8 mouse cellular contexts compared by ENCODE assay signal in the genomic region with DNA sequence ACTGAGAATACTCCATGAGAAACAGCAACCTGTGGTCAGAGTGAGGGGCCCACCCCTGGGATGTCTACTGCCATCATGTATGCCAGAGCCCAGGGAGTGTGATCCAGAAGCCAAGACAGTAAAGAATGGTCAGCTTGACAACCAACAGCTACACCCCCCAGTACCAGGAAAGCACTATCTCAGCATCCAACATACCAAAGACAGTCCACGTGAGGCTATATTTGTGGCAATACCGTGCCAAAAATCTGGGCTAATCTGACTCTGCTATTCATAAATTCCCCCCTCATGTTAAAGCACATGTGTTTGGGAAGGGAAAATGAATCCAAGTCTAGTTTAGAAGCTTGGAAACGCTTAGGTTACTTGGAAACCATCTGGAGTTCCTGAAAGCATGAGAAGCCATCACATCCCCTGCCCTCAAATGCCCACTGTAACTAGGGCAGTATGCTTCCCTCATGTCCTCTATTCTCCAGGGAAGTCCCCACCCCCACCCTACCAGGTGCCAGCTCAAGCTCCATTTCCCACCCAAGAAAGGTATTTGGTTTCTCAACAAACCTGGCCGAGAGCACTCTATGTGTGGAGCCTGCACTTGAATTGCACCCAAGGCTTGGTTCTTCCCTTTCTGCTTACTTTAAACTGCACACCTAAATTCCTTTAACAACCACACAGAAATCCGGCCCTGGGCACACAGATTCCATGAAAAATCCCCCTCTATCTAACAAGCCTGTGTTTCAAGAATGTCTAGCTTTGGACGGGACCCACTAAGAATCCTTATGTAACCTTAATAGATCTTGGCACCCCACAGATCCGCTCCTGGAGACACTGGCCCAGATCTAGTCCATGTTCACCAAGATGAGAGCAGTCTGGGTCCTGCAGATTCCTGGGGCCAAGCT. TPM values are rescaled to one million over a fixed set of nuclear protein-coding genes. Genes with fewer than 3 reads are reported as not detected.
DNase-seq lines count a peak whose midpoint lies in the region; ATAC-seq lines count a peak whose summit lies in the region.

No protein-coding gene starts in this region.

- no peaks in the 10 kb centered on the region for H3K9me3 ChIP-seq in heart, embryonic 11.5 days (replicated peaks; ENCODE audit: control insufficient read depth, low read length)
- H3K9me3 ChIP-seq in hindbrain, embryonic 12.5 days (replicated peaks), result no peaks in the 10 kb centered on the region
- no peaks in the 10 kb centered on the region for H3K9me3 ChIP-seq in midbrain, embryonic 10.5 days (replicated peaks)

- peaks cover 12% of the 10 kb centered on the region; the same call in 1 of the 2 replicates for H3K4me1 ChIP-seq in heart, embryonic 11.5 days (ENCODE audit: control insufficient read depth, insufficient read depth, low read length)
- H3K4me1 ChIP-seq in hindbrain, embryonic 12.5 days, result peaks cover 7% of the 10 kb centered on the region
- peaks cover 13% of the 10 kb centered on the region for H3K4me1 ChIP-seq in midbrain, embryonic 10.5 days

- H3K36me3 ChIP-seq in heart, embryonic 11.5 days (ENCODE audit: control insufficient read depth, insufficient read depth, low read length), result no peaks in the 10 kb centered on the region
- H3K36me3 ChIP-seq in hindbrain, embryonic 12.5 days, result no peaks in the 10 kb centered on the region
- no peaks in the 10 kb centered on the region for H3K36me3 ChIP-seq in midbrain, embryonic 10.5 days

- H3K27ac ChIP-seq in heart, embryonic 11.5 days (ENCODE audit: low read depth, low read length), result no peak overlapping the region
- no peak overlapping the region for H3K27ac ChIP-seq in hindbrain, embryonic 12.5 days
- H3K27ac ChIP-seq in midbrain, embryonic 10.5 days (replicated peaks), result no peak overlapping the region

- peak overlapping the region; percentile 97 for H3K4me2 ChIP-seq in heart, embryonic 11.5 days
- peak overlapping the region; percentile 94 for H3K4me2 ChIP-seq in hindbrain, embryonic 12.5 days (replicated peaks)

- H3K9ac ChIP-seq in heart, embryonic 11.5 days (ENCODE audit: low read depth, low read length), result no peak overlapping the region
- no peak overlapping the region for H3K9ac ChIP-seq in hindbrain, embryonic 12.5 days

- peak overlapping the region; percentile 95 for H3K4me3 ChIP-seq in heart, embryonic 11.5 days (ENCODE audit: low read depth, low read length)
- peak overlapping the region; percentile 89 for H3K4me3 ChIP-seq in hindbrain, embryonic 12.5 days
- peak overlapping the region; percentile 76 for H3K4me3 ChIP-seq in midbrain, embryonic 10.5 days

- no peak for DNase-seq in heart, adult 18-20 months
- DNase-seq in NIH3T3 (ENCODE audit: low read depth), result peak; percentile 2
- DNase-seq in midbrain, embryonic 10.5 days (ENCODE audit: low spot score), result no peak
- DNase-seq in embryo, embryonic 10.5 days (ENCODE audit: low spot score), result no peak
- DNase-seq in spleen, postnatal 4 days (ENCODE audit: low spot score in 2 of 2), result no peak
- no peak for DNase-seq in gastrocnemius, adult 18-20 months (ENCODE audit: low spot score)

- no peak for ATAC-seq in heart, embryonic 11.5 days (replicated peaks; ENCODE audit: insufficient number of reproducible peaks, low FRiP score, low TSS enrichment)
- ATAC-seq in hindbrain, embryonic 12.5 days (ENCODE audit: low FRiP score), result no peak

- 53% methylated on average over 7 of the region's 7 CpGs for WGBS in heart, embryonic 11.5 days (ENCODE audit: insufficient replicate concordance)
- 61% methylated on average over 7 of the region's 7 CpGs for WGBS in hindbrain, embryonic 12.5 days
- WGBS in midbrain, embryonic 10.5 days, result 60% methylated on average over 7 of the region's 7 CpGs

- no peaks in the 10 kb centered on the region for H3K27me3 ChIP-seq in heart, embryonic 11.5 days (ENCODE audit: control insufficient read depth, insufficient read depth, low read length)
- H3K27me3 ChIP-seq in hindbrain, embryonic 12.5 days, result peaks cover 14% of the 10 kb centered on the region
- H3K27me3 ChIP-seq in midbrain, embryonic 10.5 days (ENCODE audit: low read depth, poor library complexity, severe bottlenecking), result peaks cover 18% of the 10 kb centered on the region

RNA-seq across cellular contexts. Expression of a gene that starts 1.5 kb away (rescaled TPM):
- polyA plus RNA-seq in heart, embryonic 11.5 days (2014; fragmentation: Nextera tagmentation; extraction: Ambion mirVana), result 10.1 and 12.4 TPM in 2 replicates
- total RNA-seq in heart, adult 18-20 months (2021), result 10 to 100 TPM; 21.5 to 23.3 TPM
- 6.8 and 7.3 TPM in 2 replicates for polyA plus RNA-seq in hindbrain, embryonic 12.5 days (2016; fragmentation: Nextera tagmentation; extraction: Ambion mirVana)
- 3.8 and 4.5 TPM in 2 replicates for polyA plus RNA-seq in midbrain, embryonic 10.5 days (2016; fragmentation: Nextera tagmentation; extraction: Ambion mirVana)
- total RNA-seq in gastrocnemius, adult 18-20 months (2021), result 10 to 100 TPM in 1 of 2 experiments, 1 to 10 TPM in 1; 9.2 to 11.4 TPM

RNA-seq across cellular contexts. Expression of a gene that starts 1.5 kb away (rescaled TPM):
- 0.43 TPM in 1 of 2 replicates, not detected in the other for polyA plus RNA-seq in heart, embryonic 11.5 days (2014; fragmentation: Nextera tagmentation; extraction: Ambion mirVana)
- not detected for total RNA-seq in heart, adult 18-20 months (2021)
- 0.29 TPM in 1 of 2 replicates, not detected in the other for polyA plus RNA-seq in hindbrain, embryonic 12.5 days (2016; fragmentation: Nextera tagmentation; extraction: Ambion mirVana)
- polyA plus RNA-seq in midbrain, embryonic 10.5 days (2016; fragmentation: Nextera tagmentation; extraction: Ambion mirVana), result 0.11 TPM in 1 of 2 replicates, not detected in the other
- total RNA-seq in gastrocnemius, adult 18-20 months (2021), result under 1 TPM in 1 of 2 experiments, not detected in 1; 0.21 TPM
